Mouse (Mus musculus) thymus, adult 2 months (tissue): ENCODE results near the gene C1qbp. TPM values are rescaled to one million over a fixed set of nuclear protein-coding genes. Genes with fewer than 3 reads are reported as not detected.

Source experiments
- DNase-seq: peaks from one replicate; pipeline ENCODE4 v3.0.0; 2021
- H3K27ac ChIP-seq: fragments of 200-500 bp; 2 replicates; pipeline ENCODE4 v1.5.1; 2012; ENCODE audit warnings: low read length, control low read depth; ENCODE audit not compliant: control insufficient read depth, insufficient read depth
- H3K27me3 ChIP-seq: fragments of 200-500 bp; 2 replicates; pipeline ENCODE4 v1.6.1; 2012; ENCODE audit warnings: mild to moderate bottlenecking, low read length, moderate library complexity, mixed read lengths; ENCODE audit not compliant: control insufficient read depth, insufficient read depth
- H3K36me3 ChIP-seq: fragments of 200-500 bp; 2 replicates; pipeline ENCODE4 v1.6.1; 2012; ENCODE audit warnings: mild to moderate bottlenecking, low read length, moderate library complexity; ENCODE audit not compliant: control insufficient read depth, insufficient read depth
- H3K4me1 ChIP-seq: fragments of 200-500 bp; replicated peaks from 2 replicates; pipeline ENCODE4 v1.6.1; 2012; ENCODE audit warnings: low read length; ENCODE audit not compliant: control insufficient read depth, insufficient read depth
- H3K4me3 ChIP-seq: fragments of 200-500 bp; 2 replicates; pipeline ENCODE4 v1.5.1; 2012; ENCODE audit warnings: mild to moderate bottlenecking, low read length, control low read depth, moderate library complexity; ENCODE audit not compliant: control insufficient read depth, insufficient read depth
- CTCF ChIP-seq: fragments of 200-500 bp; IDR thresholded peaks from 2 replicates; pipeline ENCODE4 v1.5.1; 2012; ENCODE audit warnings: mild to moderate bottlenecking, control low read depth, low read length, moderate library complexity, borderline replicate concordance; ENCODE audit not compliant: control insufficient read depth, poor library complexity, insufficient read depth; ENCODE audit errors: extremely low read depth
- POLR2A ChIP-seq: fragments of 200-500 bp; IDR thresholded peaks from 2 replicates; pipeline ENCODE4 v1.6.1; 2012; ENCODE audit warnings: mild to moderate bottlenecking, low read length, control low read depth, moderate library complexity; ENCODE audit not compliant: control insufficient read depth, poor library complexity, insufficient read depth; ENCODE audit errors: extremely low read depth
- WGBS: fragments of 180-500 bp; shearing (Covaris S2); methylation state at CpG from one replicate; pipeline ENCODE4 v1.1.7; 2018; 5-methylcytosine and 5-hydroxymethylcytosine counted together
- polyA plus RNA-seq: library from polyadenylated mRNA; depleted of rRNA; stranded (reverse); fragments of >200 nt; gene quantifications from 2 replicates; pipeline ENCODE4 v1.2.3, GENCODE M21; 2012

Gene C1qbp
- polyA plus RNA-seq, 1 experiment = 132 TPM

- Histone ChIP-seq H3K27ac (peak overlapping the region; percentile 29; the same call in 1 of the 2 replicates), H3K4me3 (peak overlapping the region; percentile 82), H3K27me3 (no peaks in the 10 kb centered on the region), H3K4me1 (peaks cover 3% of the 10 kb centered on the region; the same call in 1 of the 2 replicates), H3K36me3 (no peaks in the 10 kb centered on the region)
- TF ChIP-seq CTCF (no peak), POLR2A (no peak)
- 8% methylated on average over 28 of the region's 28 CpGs for WGBS
- no peak for DNase-seq
Observed at GRCm38 (mm10) chr11:71018416-71019200, 35.8 kb upstream of the C1qbp start.

GRCm38 (mm10) chr11:71017051-71017450, 34.2 kb upstream of the C1qbp start:
- Histone ChIP-seq H3K36me3 (peaks cover 9% of the 10 kb centered on the region), H3K27me3 (no peaks in the 10 kb centered on the region), H3K4me3 (no peak overlapping the region), H3K27ac (no peak overlapping the region), H3K4me1 (peaks cover 3% of the 10 kb centered on the region; the same call in 1 of the 2 replicates)
- no peak for DNase-seq
- no peak for TF ChIP-seq POLR2A
- TF ChIP-seq CTCF = no peak
- 93% methylated on average over 1 of the region's 1 CpGs for WGBS

GRCm38 (mm10) chr11:71012743-71013142, 29.9 kb upstream of the C1qbp start:
- Histone ChIP-seq H3K4me3 (no peak overlapping the region), H3K4me1 (no peaks in the 10 kb centered on the region), H3K27ac (no peak overlapping the region), H3K27me3 (no peaks in the 10 kb centered on the region), H3K36me3 (peaks cover 32% of the 10 kb centered on the region)
- no peak for DNase-seq
- 98% methylated on average over 7 of the region's 7 CpGs for WGBS
- TF ChIP-seq CTCF = no peak
- no peak for TF ChIP-seq POLR2A

- H3K4me1 ChIP-seq = peaks cover 5% of the 10 kb centered on the region; the same call in 1 of the 2 replicates
- 93% methylated on average over 3 of the region's 3 CpGs for WGBS
Observed at GRCm38 (mm10) chr11:71008321-71008720, 25.5 kb upstream of the C1qbp start.

GRCm38 (mm10) chr11:71007831-71008230, 25.0 kb upstream of the C1qbp start:
- DNase-seq = no peak
- H3K36me3 ChIP-seq = peaks cover 31% of the 10 kb centered on the region
- 93% methylated on average over 7 of the region's 7 CpGs for WGBS

More at GRCm38 (mm10) chr11:71008321-71008720, 25.5 kb upstream of the C1qbp start:
- Histone ChIP-seq H3K36me3 (peaks cover 32% of the 10 kb centered on the region), H3K27me3 (no peaks in the 10 kb centered on the region), H3K27ac (no peak overlapping the region), H3K4me3 (no peak overlapping the region)
- no peak for TF ChIP-seq CTCF
- TF ChIP-seq POLR2A = no peak
- no peak for DNase-seq

GRCm38 (mm10) chr11:71007026-71007425, 24.2 kb upstream of the C1qbp start:
- TF ChIP-seq CTCF (no peak), POLR2A (no peak)
- no peak overlapping the region for H3K27ac ChIP-seq
- no peak for DNase-seq
- peaks cover 8% of the 10 kb centered on the region; the same call in 1 of the 2 replicates for H3K4me1 ChIP-seq
- no peak overlapping the region for H3K4me3 ChIP-seq
- 98% methylated on average over 6 of the region's 6 CpGs for WGBS
- H3K27me3 ChIP-seq = no peaks in the 10 kb centered on the region
- peaks cover 23% of the 10 kb centered on the region for H3K36me3 ChIP-seq

More at GRCm38 (mm10) chr11:71007831-71008230, 25.0 kb upstream of the C1qbp start:
- Histone ChIP-seq H3K27ac (no peak overlapping the region), H3K4me3 (no peak overlapping the region), H3K27me3 (no peaks in the 10 kb centered on the region), H3K4me1 (peaks cover 8% of the 10 kb centered on the region; the same call in 1 of the 2 replicates)
- TF ChIP-seq CTCF (no peak), POLR2A (no peak)

GRCm38 (mm10) chr11:71005046-71005445, 22.2 kb upstream of the C1qbp start:
- Histone ChIP-seq H3K36me3 (peaks cover 4% of the 10 kb centered on the region; the same call in 1 of the 2 replicates), H3K27me3 (no peaks in the 10 kb centered on the region), H3K27ac (no peak overlapping the region), H3K4me3 (no peak overlapping the region), H3K4me1 (peaks cover 8% of the 10 kb centered on the region; the same call in 1 of the 2 replicates)
- TF ChIP-seq POLR2A (no peak), CTCF (no peak)
- 42% methylated on average over 5 of the region's 5 CpGs for WGBS
- no peak for DNase-seq
